In genomic region chr4:55227394-55227793, GRCm38 (mm10) we compare ENCODE assay signal across 16 mouse cellular contexts.
DNase-seq lines count a peak whose midpoint lies in the region; ATAC-seq and TF ChIP-seq lines count a peak whose summit lies in the region.
"Had no signal": no experiment of that assay in that cellular context is flagged by ENCODE, and none has a peak within 500 bp of the region (broad histone marks: within the 10 kb centered on the region; RNA-seq: fewer than 3 reads in every experiment).

No protein-coding gene starts in this region.

- no peaks in the 10 kb centered on the region for H3K9me3 ChIP-seq in hindbrain, postnatal 0 days (ENCODE audit: low read length)
- no peaks in the 10 kb centered on the region for H3K9me3 ChIP-seq in hindbrain, embryonic 16.5 days (ENCODE audit: control insufficient read depth, low read length)
- no peaks in the 10 kb centered on the region for H3K9me3 ChIP-seq in liver, embryonic 12.5 days (replicated peaks)
- H3K9me3 ChIP-seq in MEL (replicated peaks; ENCODE audit: insufficient read depth, low read length), result no peaks in the 10 kb centered on the region
- H3K9me3 ChIP-seq: embryonic facial prominence, embryonic 15.5 days; forebrain, embryonic 12.5 days; limb, embryonic 12.5 days; lung, embryonic 15.5 days; midbrain, embryonic 12.5 days had no signal

- no peaks in the 10 kb centered on the region for H3K4me1 ChIP-seq in hindbrain, postnatal 0 days (ENCODE audit: insufficient read depth, low read length)
- no peaks in the 10 kb centered on the region for H3K4me1 ChIP-seq in hindbrain, embryonic 16.5 days (ENCODE audit: control insufficient read depth, insufficient read depth, low read depth, low read length)
- H3K4me1 ChIP-seq in liver, adult 2 months (ENCODE audit: control insufficient read depth, insufficient read depth, low read length), result no peaks in the 10 kb centered on the region
- no peaks in the 10 kb centered on the region for H3K4me1 ChIP-seq in liver, embryonic 12.5 days
- no peaks in the 10 kb centered on the region for H3K4me1 ChIP-seq in MEL (ENCODE audit: control insufficient read depth in 1 of 2, insufficient read depth in 2 of 2, low read length in 2 of 2)
- H3K4me1 ChIP-seq: embryonic facial prominence, embryonic 15.5 days; forebrain, embryonic 12.5 days; limb, embryonic 12.5 days; lung, embryonic 15.5 days; midbrain, embryonic 12.5 days had no signal

- no peak for ATAC-seq in hindbrain, postnatal 0 days
- no peak for ATAC-seq in hindbrain, embryonic 16.5 days
- ATAC-seq in liver, embryonic 12.5 days, result no peak

- H3K79me2 ChIP-seq in liver, adult 2 months (ENCODE audit: control insufficient read depth, insufficient read depth, low read length), result no peaks in the 10 kb centered on the region
- no peaks in the 10 kb centered on the region for H3K79me2 ChIP-seq in MEL (ENCODE audit: control insufficient read depth, insufficient read depth, low read length, poor library complexity)

- H3K9ac ChIP-seq in hindbrain, postnatal 0 days (replicated peaks; ENCODE audit: low read length), result no peak overlapping the region
- H3K9ac ChIP-seq in hindbrain, embryonic 16.5 days (ENCODE audit: low read depth, low read length), result no peak overlapping the region
- no peak overlapping the region for H3K9ac ChIP-seq in liver, adult 2 months (ENCODE audit: low read depth, low read length)
- no peak overlapping the region for H3K9ac ChIP-seq in liver, embryonic 12.5 days
- no peak overlapping the region for H3K9ac ChIP-seq in MEL (ENCODE audit: control insufficient read depth, low read depth, low read length, poor library complexity, severe bottlenecking)
- H3K9ac ChIP-seq: embryonic facial prominence, embryonic 15.5 days; forebrain, embryonic 12.5 days; limb, embryonic 12.5 days; lung, embryonic 15.5 days; midbrain, embryonic 12.5 days had no signal

- TF ChIP-seq EP300 in MEL (IDR thresholded peaks at IDR 0.05; ENCODE audit: low read depth in 1 of 2, low read length in 2 of 2), result no peak

- TF ChIP-seq RAD21 in MEL (IDR thresholded peaks at IDR 0.05; ENCODE audit: low read depth, low read length), result peak; percentile 63

- TF ChIP-seq POLR2A in liver, adult 2 months (IDR thresholded peaks at IDR 0.05; ENCODE audit: extremely low read depth, insufficient read depth, low read length), result no peak
- no peak for TF ChIP-seq POLR2A in MEL (IDR thresholded peaks at IDR 0.05; ENCODE audit: control insufficient read depth in 1 of 2, insufficient read depth in 1 of 2, low read depth in 1 of 2, low read length in 2 of 2, poor library complexity in 1 of 2)

- 67% methylated on average over 3 of the region's 3 CpGs for WGBS in hindbrain, postnatal 0 days
- 53% methylated on average over 3 of the region's 3 CpGs for WGBS in hindbrain, embryonic 16.5 days
- WGBS in liver, adult 2 months, result 39% methylated on average over 3 of the region's 3 CpGs
- 37% methylated on average over 3 of the region's 3 CpGs for WGBS in liver, embryonic 12.5 days (ENCODE audit: insufficient replicate concordance)

- DNase-seq in hindbrain, postnatal 0 days (ENCODE audit: low spot score), result peak; percentile 28
- DNase-seq in liver, adult 2 months (ENCODE audit: extremely low read depth, low read depth, low spot score), result no peak
- DNase-seq in MEL (ENCODE audit: low read depth, low spot score) (peak; percentile 28), adipocyte (ENCODE audit: low spot score) (peak; percentile 40)
- DNase-seq in thymus, postnatal 25 days, result no peak
- DNase-seq: kidney, adult 18-20 months; layer of hippocampus, postnatal 36 days; right cerebral cortex, postnatal 4 days had no signal

- H3K4me2 ChIP-seq in hindbrain, postnatal 0 days (ENCODE audit: low read depth, low read length), result no peak overlapping the region
- no peak overlapping the region for H3K4me2 ChIP-seq in hindbrain, embryonic 16.5 days (ENCODE audit: low read length)
- H3K4me2 ChIP-seq in liver, embryonic 12.5 days, result no peak overlapping the region
- H3K4me2 ChIP-seq: embryonic facial prominence, embryonic 15.5 days; forebrain, embryonic 12.5 days; heart, embryonic 11.5 days; limb, embryonic 12.5 days; lung, embryonic 15.5 days; midbrain, embryonic 12.5 days had no signal

- H3K4me3 ChIP-seq in hindbrain, postnatal 0 days (ENCODE audit: low read length), result no peak overlapping the region
- H3K4me3 ChIP-seq in hindbrain, embryonic 16.5 days (ENCODE audit: low read length), result no peak overlapping the region
- no peak overlapping the region for H3K4me3 ChIP-seq in liver, adult 2 months (ENCODE audit: insufficient read depth, low read depth, low read length)
- H3K4me3 ChIP-seq in liver, embryonic 12.5 days, result no peak overlapping the region
- H3K4me3 ChIP-seq in MEL (ENCODE audit: control insufficient read depth in 1 of 2, insufficient read depth in 1 of 2, low read depth in 2 of 2, low read length in 2 of 2), result no peak overlapping the region
- H3K4me3 ChIP-seq: embryonic facial prominence, embryonic 15.5 days; forebrain, embryonic 12.5 days; limb, embryonic 12.5 days; lung, embryonic 15.5 days; midbrain, embryonic 12.5 days had no signal

- no peak overlapping the region for H3K27ac ChIP-seq in hindbrain, postnatal 0 days
- no peak overlapping the region for H3K27ac ChIP-seq in hindbrain, embryonic 16.5 days (ENCODE audit: low read depth, low read length)
- no peak overlapping the region for H3K27ac ChIP-seq in liver, adult 2 months (replicated peaks; ENCODE audit: insufficient read depth, low read depth, low read length)
- H3K27ac ChIP-seq in liver, embryonic 12.5 days, result no peak overlapping the region
- H3K27ac ChIP-seq in MEL (ENCODE audit: control insufficient read depth, low read depth, low read length), result no peak overlapping the region
- H3K27ac ChIP-seq: embryonic facial prominence, embryonic 15.5 days; forebrain, embryonic 12.5 days; limb, embryonic 12.5 days; lung, embryonic 15.5 days; midbrain, embryonic 12.5 days had no signal

- TF ChIP-seq CTCF in hindbrain, postnatal 0 days (IDR thresholded peaks at IDR 0.05; ENCODE audit: low read depth), result peak; percentile 50
- 0 out of 2 replicates have a peak, but pooled peaks have one; percentile 1 for TF ChIP-seq CTCF in liver, adult 2 months (IDR thresholded peaks at IDR 0.05; ENCODE audit: low read depth, low read length)
- TF ChIP-seq CTCF in MEL (IDR thresholded peaks at IDR 0.05 in 2 of 3, conservative IDR thresholded peaks at IDR 0.05 in 1 of 3; ENCODE audit: control insufficient read depth in 1 of 3, insufficient read depth in 1 of 3, low read depth in 2 of 3, low read length in 3 of 3, poor library complexity in 1 of 3, severe bottlenecking in 1 of 3), result peak in 2 of 3 experiments; percentile 41 to 52; a peak in 4 of 6 replicates

- no peaks in the 10 kb centered on the region for H3K36me3 ChIP-seq in hindbrain, postnatal 0 days (ENCODE audit: insufficient read depth, low read length)
- H3K36me3 ChIP-seq in hindbrain, embryonic 16.5 days (ENCODE audit: control insufficient read depth, insufficient read depth, low read length), result no peaks in the 10 kb centered on the region
- H3K36me3 ChIP-seq in liver, adult 2 months (ENCODE audit: control insufficient read depth, insufficient read depth, low read length), result no peaks in the 10 kb centered on the region
- no peaks in the 10 kb centered on the region for H3K36me3 ChIP-seq in liver, embryonic 12.5 days
- H3K36me3 ChIP-seq in MEL (ENCODE audit: control insufficient read depth in 1 of 2, insufficient read depth in 2 of 2, low read length in 2 of 2), result no peaks in the 10 kb centered on the region
- H3K36me3 ChIP-seq: embryonic facial prominence, embryonic 15.5 days; forebrain, embryonic 12.5 days; limb, embryonic 12.5 days; lung, embryonic 15.5 days; midbrain, embryonic 12.5 days had no signal

- no peaks in the 10 kb centered on the region for H3K27me3 ChIP-seq in hindbrain, postnatal 0 days (ENCODE audit: insufficient read depth, low read length)
- H3K27me3 ChIP-seq in hindbrain, embryonic 16.5 days (replicated peaks; ENCODE audit: control insufficient read depth, insufficient read depth, low read length), result no peaks in the 10 kb centered on the region
- H3K27me3 ChIP-seq in liver, adult 2 months (ENCODE audit: control insufficient read depth, insufficient read depth, low read length), result no peaks in the 10 kb centered on the region
- no peaks in the 10 kb centered on the region for H3K27me3 ChIP-seq in liver, embryonic 12.5 days (replicated peaks)
- no peaks in the 10 kb centered on the region for H3K27me3 ChIP-seq in MEL (ENCODE audit: control insufficient read depth in 1 of 2, insufficient read depth in 2 of 2, low read length in 2 of 2)
- H3K27me3 ChIP-seq: embryonic facial prominence, embryonic 15.5 days; limb, embryonic 12.5 days; lung, embryonic 15.5 days; midbrain, embryonic 12.5 days had no signal

TF ChIP-seq in MEL, 35 proteins besides CTCF, POLR2A, EP300 and RAD21:
- TF ChIP-seq ZC3H11A (IDR thresholded peaks at IDR 0.05; ENCODE audit: low read depth, low read length), result peak; percentile 44; the same call in 1 of the 2 replicates
- TF ChIP-seq MAFK (IDR thresholded peaks at IDR 0.05; ENCODE audit: borderline replicate concordance, low read depth, low read length), result no peak
- TF ChIP-seq SMC3 (IDR thresholded peaks at IDR 0.05; ENCODE audit: low read depth, low read length), result peak; percentile 75
- TF ChIP-seq USF1 (IDR thresholded peaks at IDR 0.05; ENCODE audit: low read depth, low read length), result no peak
- TF ChIP-seq MAX (IDR thresholded peaks at IDR 0.05; ENCODE audit: low read length), result no peak
- no peak for TF ChIP-seq E2F4 (IDR thresholded peaks at IDR 0.05; ENCODE audit: borderline replicate concordance, low read depth, low read length)
- no peak for TF ChIP-seq MAZ (IDR thresholded peaks at IDR 0.05; ENCODE audit: low read depth, low read length)

Comparison
In these comparisons a context has a peak if more than half of its experiments do, and no peak if none do; other contexts are left out.
1. DNase-seq: peak in hindbrain, postnatal 0 days (single experiment), MEL (single experiment) and adipocyte (single experiment); none in liver, adult 2 months (single experiment) and thymus, postnatal 25 days (single experiment).
2. Peak in every context shown above with its lines, with median percentiles within 50 percentile points of each other: CTCF ChIP-seq.